Mouse (Mus musculus) testis, adult 2 months (tissue): Measurements from ENCODE around the gene Lrrc20.

Experiments
- CTCF ChIP-seq: fragments of 200-500 bp; IDR thresholded peaks from 2 replicates; pipeline ENCODE4 v1.5.1; 2012; ENCODE audit warnings: low read depth, mild to moderate bottlenecking, inconsistent platforms, low read length, moderate library complexity; ENCODE audit not compliant: control insufficient read depth, insufficient read depth, insufficient replicate concordance
- POLR2A ChIP-seq: fragments of 200-500 bp; IDR thresholded peaks from 2 replicates; pipeline ENCODE4 v1.6.1; 2012; ENCODE audit warnings: low read depth, mild to moderate bottlenecking, inconsistent platforms, low read length, moderate library complexity; ENCODE audit not compliant: control insufficient read depth

DNA sequence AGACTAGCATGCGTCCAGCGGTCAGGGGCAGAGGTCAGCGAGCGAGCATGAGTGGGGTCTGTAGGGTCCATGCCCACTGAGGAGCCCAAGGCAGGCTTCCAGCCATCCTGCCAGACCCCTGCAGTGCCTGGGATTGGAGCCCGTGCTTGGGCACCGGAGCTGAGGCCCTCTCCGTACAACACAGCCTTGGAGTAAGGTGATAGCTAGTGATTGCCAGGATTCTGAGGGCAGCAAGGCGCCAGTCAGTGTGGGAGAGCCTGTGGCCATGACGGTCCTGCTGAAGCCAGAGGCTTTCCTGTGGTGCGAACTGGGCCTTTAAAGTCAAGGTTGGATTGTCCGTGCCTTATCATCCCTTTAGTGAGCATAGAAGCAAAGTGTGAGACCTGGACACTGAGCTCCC is 9.2 kb downstream of the Lrrc20 start:
- TF ChIP-seq CTCF (no peak), POLR2A (no peak)
